Mouse (Mus musculus) spleen, adult 2 months (tissue): ENCODE data around the gene Glt28d2.

Experiments used
- CTCF ChIP-seq: fragments of 200-500 bp; IDR thresholded peaks from 2 replicates; pipeline ENCODE4 v1.5.1; 2011; ENCODE audit warnings: mild to moderate bottlenecking, inconsistent platforms; ENCODE audit not compliant: insufficient read depth, insufficient read length, insufficient replicate concordance; ENCODE audit errors: extremely low read depth
- POLR2A ChIP-seq: fragments of 200-500 bp; IDR thresholded peaks from 2 replicates; pipeline ENCODE4 v1.6.1; 2011; ENCODE audit warnings: low read depth, low read length, inconsistent platforms

GRCm38 (mm10) chr3:85853715-85854114 lies 33.6 kb downstream of the Glt28d2 start:
- no peak for TF ChIP-seq CTCF
- no peak for TF ChIP-seq POLR2A
